Mouse (Mus musculus): Measurements from ENCODE around the gene Tomm40l.

DNA sequence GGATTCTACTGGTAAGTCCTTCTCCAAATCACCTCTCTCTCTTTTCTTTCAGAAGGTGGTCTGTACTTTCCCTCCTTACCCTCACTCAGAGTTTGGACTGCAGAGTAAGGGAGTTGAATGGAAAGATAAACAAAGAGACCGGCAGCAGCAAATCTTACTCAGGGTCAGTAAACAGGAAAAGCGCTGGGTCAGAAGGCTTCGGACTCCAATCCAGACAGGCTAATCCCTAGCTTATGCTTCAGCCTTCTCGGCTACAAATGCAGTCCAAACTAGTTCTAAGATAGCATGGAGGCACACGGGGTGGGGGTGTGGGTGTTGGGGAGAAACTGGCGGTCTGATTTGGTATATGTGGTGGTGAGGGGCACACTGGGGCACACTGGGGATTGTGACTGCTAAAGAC lies 15.1 kb upstream of the Tomm40l start:
- TF ChIP-seq CTCF (IDR thresholded peaks at IDR 0.05; ENCODE audit: insufficient read depth, low read depth, low read length) (no peak), POLR2A (IDR thresholded peaks at IDR 0.05; ENCODE audit: insufficient read depth, low read depth, low read length) (no peak)
